Mouse (Mus musculus): ENCODE measurements around the gene Csf2rb2. TPM values are rescaled to one million over a fixed set of nuclear protein-coding genes. Genes with fewer than 3 reads are reported as not detected.
"Not testable (repeated sequence)": the region's sequence is repeated elsewhere in the genome, so short reads cannot be mapped to it uniquely, and the experiment has no call there.

Gene Csf2rb2
- polyA plus RNA-seq (2016; fragmentation: Nextera tagmentation; extraction: Ambion mirVana), result 0.10 and 0.20 TPM in 2 replicates

DNA sequence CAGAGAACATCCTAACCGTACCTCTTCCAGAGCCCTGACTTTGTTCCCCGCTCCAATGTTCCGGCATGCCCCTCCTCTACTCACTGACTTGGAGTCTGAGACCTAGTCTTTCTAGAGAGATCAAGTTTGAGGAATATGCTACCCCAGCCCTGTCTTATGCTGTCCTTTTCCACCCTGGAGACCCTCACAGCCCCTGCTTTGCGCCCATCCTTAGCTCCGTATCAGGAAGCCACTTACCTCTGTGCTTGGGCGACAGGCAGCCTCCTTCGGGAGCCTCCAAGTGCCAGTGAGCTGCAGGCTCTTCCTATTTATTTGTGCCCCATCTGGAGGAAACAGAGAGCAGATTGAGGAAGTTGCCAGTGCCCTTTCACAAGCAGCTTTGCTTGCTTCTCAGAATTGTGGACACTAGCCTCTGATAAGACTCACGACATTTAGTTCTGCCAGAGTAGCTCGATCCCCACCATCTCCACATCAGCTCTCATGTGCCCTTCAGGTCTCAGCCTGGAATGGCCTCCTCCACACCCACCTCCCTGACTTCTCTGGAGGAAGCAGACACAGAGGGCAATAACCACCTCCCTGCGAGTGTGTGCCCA is at the start of gene Csf2rb2:
TSS of gene Csf2rb2 (minus strand) at position 381 of the 593 bp plus-strand sequence.
- Histone ChIP-seq H3K9me3 (no peaks in the 10 kb centered on the region), H3K9ac (no peak within 1 kb of the TSS), H3K4me1 (no peaks in the 10 kb centered on the region), H3K27ac (no peak within 1 kb of the TSS), H3K4me2 (no peak within 1 kb of the TSS), H3K27me3 (no peaks in the 10 kb centered on the region), H3K4me3 (replicated peaks) (no peak within 1 kb of the TSS), H3K36me3 (replicated peaks) (no peaks in the 10 kb centered on the region)
- 90% methylated on average over 10 of the region's 10 CpGs for WGBS
- no peak for ATAC-seq (ENCODE audit: low FRiP score)

DNA sequence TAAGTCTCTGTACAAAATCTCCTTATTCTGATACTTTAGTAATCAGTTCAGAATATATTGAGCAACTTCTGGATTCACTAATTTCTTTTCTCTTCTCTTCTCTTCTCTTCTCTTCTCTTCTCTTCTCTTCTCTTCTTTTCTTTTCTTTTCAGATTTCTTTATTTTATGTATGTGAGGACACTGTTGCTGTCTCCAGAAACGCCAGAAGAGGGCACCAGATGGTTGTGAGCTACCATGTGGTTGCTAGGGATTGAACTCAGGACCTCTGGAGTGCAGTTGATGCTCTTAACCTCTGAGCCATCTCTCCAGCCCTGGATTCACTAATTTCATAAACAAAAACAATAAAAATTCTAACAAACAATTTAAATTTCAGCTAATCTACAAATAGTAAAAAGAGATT is 49.4 kb upstream of the Csf2rb2 start:
- H3K4me1 ChIP-seq, result no peaks in the 10 kb centered on the region
- H3K27me3 ChIP-seq, result no peaks in the 10 kb centered on the region
- H3K9ac ChIP-seq, result no peak overlapping the region
- no peak overlapping the region for H3K27ac ChIP-seq
- 4% methylated on average over 1 of the region's 1 CpGs for WGBS
- H3K9me3 ChIP-seq, result no peaks in the 10 kb centered on the region
- no peaks in the 10 kb centered on the region for H3K36me3 ChIP-seq (replicated peaks)
- ATAC-seq (ENCODE audit: low FRiP score), result no peak
- no peak overlapping the region for H3K4me2 ChIP-seq
- no peak overlapping the region for H3K4me3 ChIP-seq (replicated peaks)

DNA sequence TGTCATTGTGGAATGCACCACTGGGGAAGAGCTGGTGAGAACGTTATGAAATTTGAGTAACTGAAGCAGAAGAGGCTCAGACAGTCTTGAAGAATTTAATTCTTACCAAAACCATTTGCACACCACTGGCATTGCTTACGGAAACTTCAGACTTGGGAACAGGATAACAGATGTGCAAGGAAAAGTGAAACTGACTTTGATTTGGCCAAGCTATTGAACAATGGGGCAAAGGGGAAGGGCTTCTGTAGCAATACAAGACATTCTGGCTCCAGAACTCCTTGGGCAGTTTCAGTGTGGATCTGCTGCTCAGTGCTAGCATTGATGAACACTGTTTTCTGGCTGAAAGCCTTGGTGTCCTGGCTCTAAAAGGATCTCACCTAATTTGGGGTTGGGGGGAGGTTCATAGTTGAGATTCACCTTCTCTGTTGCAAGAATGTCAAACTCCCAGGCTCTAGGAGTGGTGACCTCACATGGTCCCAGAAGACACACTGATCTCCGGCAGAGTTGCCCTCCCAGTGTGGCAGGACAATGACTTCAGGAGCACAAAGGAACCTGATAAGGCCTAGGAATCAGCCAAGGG is 46.2 kb upstream of the Csf2rb2 start:
- no peaks in the 10 kb centered on the region for H3K27me3 ChIP-seq
- WGBS, result 65% methylated on average over 3 of the region's 3 CpGs

GRCm38 (mm10) chr15:78344567-78344966 is 39.0 kb upstream of the Csf2rb2 start:
- WGBS, result 91% methylated on average over 3 of the region's 3 CpGs
- Histone ChIP-seq H3K4me1 (no peaks in the 10 kb centered on the region), H3K36me3 (replicated peaks) (no peaks in the 10 kb centered on the region), H3K27me3 (no peaks in the 10 kb centered on the region), H3K9me3 (no peaks in the 10 kb centered on the region), H3K4me2 (no peak overlapping the region), H3K4me3 (replicated peaks) (no peak overlapping the region), H3K9ac (no peak overlapping the region), H3K27ac (no peak overlapping the region)
- ATAC-seq (ENCODE audit: low FRiP score), result no peak

More for the DNA sequence above, 46.2 kb upstream of the Csf2rb2 start:
- ATAC-seq (ENCODE audit: low FRiP score), result no peak
- Histone ChIP-seq H3K27ac (no peak overlapping the region), H3K9ac (no peak overlapping the region), H3K4me2 (no peak overlapping the region), H3K9me3 (no peaks in the 10 kb centered on the region), H3K36me3 (replicated peaks) (no peaks in the 10 kb centered on the region), H3K4me3 (replicated peaks) (no peak overlapping the region), H3K4me1 (no peaks in the 10 kb centered on the region)

- Histone ChIP-seq H3K27me3 (no peaks in the 10 kb centered on the region), H3K9me3 (no peaks in the 10 kb centered on the region), H3K36me3 (replicated peaks) (no peaks in the 10 kb centered on the region), H3K4me3 (replicated peaks) (no peak overlapping the region), H3K4me2 (no peak overlapping the region), H3K27ac (no peak overlapping the region), H3K9ac (no peak overlapping the region), H3K4me1 (no peaks in the 10 kb centered on the region)
- no peak for ATAC-seq (ENCODE audit: low FRiP score)
- 33% methylated on average over 1 of the region's 1 CpGs for WGBS
Measured at GRCm38 (mm10) chr15:78343683-78344082, 38.2 kb upstream of the Csf2rb2 start.

GRCm38 (mm10) chr15:78340919-78341318 is 35.4 kb upstream of the Csf2rb2 start:
- not testable (repeated sequence) for H3K9ac ChIP-seq
- 73% methylated on average over 7 of the region's 7 CpGs for WGBS

GRCm38 (mm10) chr15:78339627-78340423 is 34.3 kb upstream of the Csf2rb2 start:
- H3K4me2 ChIP-seq, H3K9me3 ChIP-seq: not testable (repeated sequence)
- WGBS, result 37% methylated on average over 7 of the region's 7 CpGs

More at GRCm38 (mm10) chr15:78340919-78341318, 35.4 kb upstream of the Csf2rb2 start:
- not testable (repeated sequence) for ATAC-seq (ENCODE audit: low FRiP score); H3K4me3 ChIP-seq (replicated peaks); H3K27me3 ChIP-seq; H3K9me3 ChIP-seq; H3K27ac ChIP-seq; H3K36me3 ChIP-seq (replicated peaks); H3K4me1 ChIP-seq; H3K4me2 ChIP-seq

DNA sequence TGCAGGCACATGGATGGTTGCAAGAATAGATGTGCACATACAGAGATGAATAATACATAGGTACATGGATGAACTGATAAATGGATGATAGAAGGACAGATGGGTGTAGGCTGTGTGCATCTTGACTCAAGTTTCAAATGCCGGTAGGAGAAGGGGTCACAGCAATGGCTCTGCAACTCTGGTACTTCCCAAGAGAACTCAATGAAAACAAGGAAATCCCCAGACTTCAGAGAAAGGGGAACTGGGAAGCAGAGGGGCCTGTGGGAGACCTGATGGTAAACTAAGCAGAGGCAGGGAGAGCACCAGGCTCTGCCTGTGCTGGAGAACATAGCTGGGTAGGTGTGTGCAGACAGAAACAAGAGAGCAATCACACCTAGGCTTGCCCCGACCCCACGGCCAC is 28.9 kb upstream of the Csf2rb2 start:
- H3K9me3 ChIP-seq, result no peaks in the 10 kb centered on the region
- WGBS, result 87% methylated on average over 3 of the region's 3 CpGs
- H3K4me1 ChIP-seq, result no peaks in the 10 kb centered on the region
- H3K36me3 ChIP-seq (replicated peaks), result no peaks in the 10 kb centered on the region
- H3K9ac ChIP-seq, result no peak overlapping the region
- H3K27ac ChIP-seq, result no peak overlapping the region
- ATAC-seq (ENCODE audit: low FRiP score), result no peak
- no peak overlapping the region for H3K4me3 ChIP-seq (replicated peaks)
- H3K4me2 ChIP-seq, result no peak overlapping the region
- no peaks in the 10 kb centered on the region for H3K27me3 ChIP-seq

More at GRCm38 (mm10) chr15:78339627-78340423, 34.3 kb upstream of the Csf2rb2 start:
- not testable (repeated sequence) for H3K36me3 ChIP-seq (replicated peaks); H3K27ac ChIP-seq; ATAC-seq (ENCODE audit: low FRiP score); H3K27me3 ChIP-seq; H3K4me3 ChIP-seq (replicated peaks); H3K9ac ChIP-seq; H3K4me1 ChIP-seq

DNA sequence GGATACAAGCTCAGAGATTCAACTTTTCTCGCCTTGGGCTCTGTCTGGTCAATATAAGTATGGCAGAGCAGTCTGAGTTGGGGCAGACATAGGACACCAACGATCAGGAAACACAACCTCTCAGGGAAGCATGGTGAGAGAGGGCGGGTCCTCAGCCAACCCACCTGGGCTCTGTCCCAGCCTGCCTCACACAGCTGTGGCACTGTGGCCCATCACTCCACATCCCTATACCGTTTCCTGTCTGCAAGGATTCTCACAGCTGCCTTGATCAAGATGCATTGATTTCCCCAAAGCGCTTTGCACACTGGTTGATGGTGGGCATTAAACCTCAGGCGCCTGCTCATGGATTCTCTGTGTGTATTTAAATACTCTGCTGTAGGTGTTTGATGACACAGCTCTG is 27.5 kb upstream of the Csf2rb2 start:
- Histone ChIP-seq H3K27me3 (no peaks in the 10 kb centered on the region), H3K9me3 (no peaks in the 10 kb centered on the region), H3K36me3 (replicated peaks) (no peaks in the 10 kb centered on the region), H3K4me3 (replicated peaks) (no peak overlapping the region), H3K27ac (no peak overlapping the region), H3K9ac (no peak overlapping the region), H3K4me1 (peaks cover 5% of the 10 kb centered on the region; the same call in 1 of the 2 replicates), H3K4me2 (no peak overlapping the region)
- ATAC-seq (ENCODE audit: low FRiP score), result no peak
- 83% methylated on average over 6 of the region's 6 CpGs for WGBS

DNA sequence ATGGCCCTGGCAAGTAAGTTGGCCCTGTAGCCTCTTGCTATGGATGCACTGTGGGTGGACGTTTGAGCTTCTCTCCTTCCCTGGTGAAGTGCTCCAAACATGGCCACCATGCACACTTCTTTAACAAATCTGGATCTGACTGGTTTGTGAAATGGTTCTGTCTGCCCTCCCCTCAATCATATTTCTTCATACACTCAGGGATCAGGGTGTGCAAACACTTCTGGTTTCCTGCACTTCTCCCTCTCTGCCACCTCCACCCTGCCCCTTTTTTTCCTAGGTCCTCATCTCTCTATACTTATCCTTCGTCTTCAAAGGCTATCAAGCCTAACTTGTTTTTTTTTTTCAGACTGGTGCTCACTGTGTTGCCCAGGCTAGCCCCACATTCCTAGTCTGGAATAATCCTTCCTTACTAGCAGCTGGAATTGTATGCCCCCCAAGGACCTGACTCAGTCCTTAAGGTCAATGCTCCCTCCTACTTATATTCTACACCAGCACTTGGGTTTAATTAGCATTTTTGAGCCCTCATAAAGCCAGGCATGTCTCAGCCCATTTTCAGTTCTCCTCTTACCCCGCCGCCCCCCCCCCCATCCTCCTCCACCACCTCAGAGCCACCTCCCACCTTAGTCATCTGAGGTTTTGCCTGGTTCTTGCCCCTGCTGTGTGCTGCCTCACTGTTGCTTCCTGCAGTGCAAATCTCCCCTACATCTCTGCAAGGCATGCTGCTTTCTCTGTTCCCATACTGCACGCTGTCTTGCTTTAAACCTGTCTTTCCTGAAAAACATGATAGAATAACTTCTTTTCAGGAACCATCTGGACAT is 26.2 kb upstream of the Csf2rb2 start:
- H3K4me3 ChIP-seq (replicated peaks), result no peak overlapping the region
- 65% methylated on average over 5 of the region's 5 CpGs for WGBS
- H3K27me3 ChIP-seq, result no peaks in the 10 kb centered on the region
- no peak overlapping the region for H3K27ac ChIP-seq
- H3K4me1 ChIP-seq, result peaks cover 5% of the 10 kb centered on the region; the same call in 1 of the 2 replicates
- H3K36me3 ChIP-seq (replicated peaks), result no peaks in the 10 kb centered on the region
- no peak for ATAC-seq (ENCODE audit: low FRiP score)
- H3K9me3 ChIP-seq, result no peaks in the 10 kb centered on the region
- H3K9ac ChIP-seq, result no peak overlapping the region
- no peak overlapping the region for H3K4me2 ChIP-seq

DNA sequence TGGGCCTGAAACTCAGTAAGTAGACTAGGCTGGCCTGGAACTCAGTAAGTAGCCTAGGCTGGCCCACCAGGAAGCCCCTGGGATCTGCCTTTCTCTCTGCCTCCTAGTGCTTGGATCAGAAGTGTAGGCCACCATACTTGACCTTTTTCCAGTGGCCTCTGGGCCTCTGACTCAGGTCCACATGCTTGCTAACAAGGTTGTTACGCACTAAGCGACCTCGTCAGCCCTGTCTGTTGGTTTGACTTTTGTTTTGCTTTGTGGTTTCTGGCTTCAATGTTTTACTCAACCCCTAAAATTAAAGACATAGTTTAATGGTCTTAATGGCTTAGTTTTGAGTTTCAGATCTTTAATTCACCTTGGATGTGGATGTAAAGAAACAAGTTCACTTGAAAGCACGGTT is 25.2 kb upstream of the Csf2rb2 start:
- ATAC-seq (ENCODE audit: low FRiP score), result no peak
- Histone ChIP-seq H3K9ac (no peak overlapping the region), H3K9me3 (no peaks in the 10 kb centered on the region), H3K36me3 (replicated peaks) (no peaks in the 10 kb centered on the region), H3K27ac (no peak overlapping the region), H3K4me1 (peaks cover 5% of the 10 kb centered on the region; the same call in 1 of the 2 replicates), H3K4me2 (no peak overlapping the region), H3K27me3 (no peaks in the 10 kb centered on the region), H3K4me3 (replicated peaks) (no peak overlapping the region)
- WGBS, result 88% methylated on average over 4 of the region's 4 CpGs

- not testable (repeated sequence) for H3K36me3 ChIP-seq (replicated peaks); H3K27ac ChIP-seq; H3K9me3 ChIP-seq; H3K9ac ChIP-seq; H3K4me3 ChIP-seq (replicated peaks); ATAC-seq (ENCODE audit: low FRiP score); H3K4me1 ChIP-seq; H3K27me3 ChIP-seq; H3K4me2 ChIP-seq
- WGBS, result 84% methylated on average over 6 of the region's 6 CpGs
Measured at GRCm38 (mm10) chr15:78329972-78330371, 24.5 kb upstream of the Csf2rb2 start.
